Mouse (Mus musculus): ENCODE data around the gene Samd4. TPM values are rescaled to one million over a fixed set of nuclear protein-coding genes. Genes with fewer than 3 reads are reported as not detected.

The Samd4 gene
- total and polyA plus RNA-seq, 2 experiments from 2014 or later = 5.1 to 16.0 TPM

GRCm38 (mm10) chr14:46914356-46914755 lies 31.7 kb downstream of the Samd4 start:
- H3K36me3 ChIP-seq (ENCODE audit: insufficient read depth, low read length) = no peaks in the 10 kb centered on the region
- DNase-seq (ENCODE audit: low spot score) = peak; percentile 15
- H3K9ac ChIP-seq (replicated peaks; ENCODE audit: low read length, poor library complexity, severe bottlenecking) = no peak overlapping the region
- H3K27me3 ChIP-seq (ENCODE audit: insufficient read depth, low read length) = no peaks in the 10 kb centered on the region
- no peak for ATAC-seq (ENCODE audit: low FRiP score)
- no peak overlapping the region for H3K4me3 ChIP-seq (ENCODE audit: low read depth, low read length)
- no peak overlapping the region for H3K27ac ChIP-seq (ENCODE audit: low read depth, low read length)
- H3K4me1 ChIP-seq (ENCODE audit: insufficient read depth, low read length) = no peaks in the 10 kb centered on the region
- H3K4me2 ChIP-seq (ENCODE audit: low read depth, low read length, poor library complexity, severe bottlenecking) = no peak overlapping the region
- 60% methylated on average over 6 of the region's 6 CpGs for WGBS
- H3K9me3 ChIP-seq (ENCODE audit: low read length) = no peaks in the 10 kb centered on the region
- no peak for TF ChIP-seq CTCF (IDR thresholded peaks at IDR 0.05)

- Histone ChIP-seq H3K4me1 (ENCODE audit: insufficient read depth, low read length) (no peaks in the 10 kb centered on the region), H3K9me3 (ENCODE audit: low read length) (no peaks in the 10 kb centered on the region), H3K4me2 (ENCODE audit: low read depth, low read length, poor library complexity, severe bottlenecking) (no peak overlapping the region), H3K36me3 (ENCODE audit: insufficient read depth, low read length) (no peaks in the 10 kb centered on the region), H3K27ac (ENCODE audit: low read depth, low read length) (no peak overlapping the region), H3K9ac (replicated peaks; ENCODE audit: low read length, poor library complexity, severe bottlenecking) (no peak overlapping the region), H3K27me3 (ENCODE audit: insufficient read depth, low read length) (no peaks in the 10 kb centered on the region), H3K4me3 (ENCODE audit: low read depth, low read length) (no peak overlapping the region)
- 65% methylated on average over 6 of the region's 6 CpGs for WGBS
- DNase-seq (ENCODE audit: low spot score) (no peak), ATAC-seq (ENCODE audit: low FRiP score) (no peak)
- TF ChIP-seq CTCF (IDR thresholded peaks at IDR 0.05) = no peak
Measured at GRCm38 (mm10) chr14:46915555-46915954, 32.9 kb downstream of the Samd4 start.

- Histone ChIP-seq H3K4me1 (ENCODE audit: insufficient read depth, low read length) (no peaks in the 10 kb centered on the region), H3K4me3 (ENCODE audit: low read depth, low read length) (no peak overlapping the region), H3K4me2 (ENCODE audit: low read depth, low read length, poor library complexity, severe bottlenecking) (no peak overlapping the region), H3K9ac (replicated peaks; ENCODE audit: low read length, poor library complexity, severe bottlenecking) (no peak overlapping the region), H3K27me3 (ENCODE audit: insufficient read depth, low read length) (no peaks in the 10 kb centered on the region), H3K9me3 (ENCODE audit: low read length) (no peaks in the 10 kb centered on the region), H3K36me3 (ENCODE audit: insufficient read depth, low read length) (no peaks in the 10 kb centered on the region), H3K27ac (ENCODE audit: low read depth, low read length) (no peak overlapping the region)
- peak; percentile 41 for DNase-seq (ENCODE audit: low spot score)
- no peak for ATAC-seq (ENCODE audit: low FRiP score)
- no peak for TF ChIP-seq CTCF (IDR thresholded peaks at IDR 0.05)
- 89% methylated on average over 4 of the region's 4 CpGs for WGBS
Measured at GRCm38 (mm10) chr14:46916581-46916980, 33.9 kb downstream of the Samd4 start.

- Histone ChIP-seq H3K27me3 (ENCODE audit: insufficient read depth, low read length) (no peaks in the 10 kb centered on the region), H3K4me1 (ENCODE audit: insufficient read depth, low read length) (no peaks in the 10 kb centered on the region), H3K4me2 (ENCODE audit: low read depth, low read length, poor library complexity, severe bottlenecking) (no peak overlapping the region), H3K9ac (replicated peaks; ENCODE audit: low read length, poor library complexity, severe bottlenecking) (no peak overlapping the region), H3K4me3 (ENCODE audit: low read depth, low read length) (no peak overlapping the region), H3K27ac (ENCODE audit: low read depth, low read length) (no peak overlapping the region), H3K9me3 (ENCODE audit: low read length) (no peaks in the 10 kb centered on the region), H3K36me3 (ENCODE audit: insufficient read depth, low read length) (no peaks in the 10 kb centered on the region)
- DNase-seq (ENCODE audit: low spot score) (no peak), ATAC-seq (ENCODE audit: low FRiP score) (no peak)
- TF ChIP-seq CTCF (IDR thresholded peaks at IDR 0.05) = no peak
- 90% methylated on average over 5 of the region's 5 CpGs for WGBS
Measured at GRCm38 (mm10) chr14:46917136-46917535, 34.5 kb downstream of the Samd4 start.

GRCm38 (mm10) chr14:46917581-46917980 lies 34.9 kb downstream of the Samd4 start:
- H3K27ac ChIP-seq (ENCODE audit: low read depth, low read length) = no peak overlapping the region
- H3K9me3 ChIP-seq (ENCODE audit: low read length) = no peaks in the 10 kb centered on the region
- H3K27me3 ChIP-seq (ENCODE audit: insufficient read depth, low read length) = no peaks in the 10 kb centered on the region
- no peak overlapping the region for H3K4me2 ChIP-seq (ENCODE audit: low read depth, low read length, poor library complexity, severe bottlenecking)
- H3K4me1 ChIP-seq (ENCODE audit: insufficient read depth, low read length) = no peaks in the 10 kb centered on the region
- DNase-seq (ENCODE audit: low spot score) (no peak), ATAC-seq (ENCODE audit: low FRiP score) (no peak)
- no peak overlapping the region for H3K9ac ChIP-seq (replicated peaks; ENCODE audit: low read length, poor library complexity, severe bottlenecking)
- H3K4me3 ChIP-seq (ENCODE audit: low read depth, low read length) = no peak overlapping the region
- WGBS = 91% methylated on average over 3 of the region's 3 CpGs
- TF ChIP-seq CTCF (IDR thresholded peaks at IDR 0.05) = no peak
- no peaks in the 10 kb centered on the region for H3K36me3 ChIP-seq (ENCODE audit: insufficient read depth, low read length)

GRCm38 (mm10) chr14:46920496-46920895 lies 37.8 kb downstream of the Samd4 start:
- H3K4me2 ChIP-seq (ENCODE audit: low read depth, low read length, poor library complexity, severe bottlenecking) = no peak overlapping the region
- H3K27ac ChIP-seq (ENCODE audit: low read depth, low read length) = no peak overlapping the region
- H3K36me3 ChIP-seq (ENCODE audit: insufficient read depth, low read length) = no peaks in the 10 kb centered on the region
- WGBS = 71% methylated on average over 5 of the region's 5 CpGs
- H3K9ac ChIP-seq (replicated peaks; ENCODE audit: low read length, poor library complexity, severe bottlenecking) = no peak overlapping the region
- H3K4me3 ChIP-seq (ENCODE audit: low read depth, low read length) = no peak overlapping the region
- H3K27me3 ChIP-seq (ENCODE audit: insufficient read depth, low read length) = no peaks in the 10 kb centered on the region
- DNase-seq (ENCODE audit: low spot score) (no peak), ATAC-seq (ENCODE audit: low FRiP score) (no peak)
- TF ChIP-seq CTCF (IDR thresholded peaks at IDR 0.05) = no peak
- H3K9me3 ChIP-seq (ENCODE audit: low read length) = no peaks in the 10 kb centered on the region
- no peaks in the 10 kb centered on the region for H3K4me1 ChIP-seq (ENCODE audit: insufficient read depth, low read length)

Measured in midbrain, postnatal 0 days (tissue).